Mouse (Mus musculus) heart, adult 2 months (tissue): Measurements from ENCODE around the gene Arhgap23.

Experiments used
- CTCF ChIP-seq: fragments of 200-600 bp; IDR thresholded peaks from 2 replicates; pipeline ENCODE4 v1.8.1; 2022; ENCODE audit warnings: antibody characterized with exemption, mild to moderate bottlenecking, moderate library complexity
- POLR2A ChIP-seq: fragments of 200-500 bp; IDR thresholded peaks from 2 replicates; pipeline ENCODE4 v1.6.1; 2011; ENCODE audit warnings: mild to moderate bottlenecking, low read depth, low read length, control low read depth; ENCODE audit not compliant: insufficient read depth

DNA sequence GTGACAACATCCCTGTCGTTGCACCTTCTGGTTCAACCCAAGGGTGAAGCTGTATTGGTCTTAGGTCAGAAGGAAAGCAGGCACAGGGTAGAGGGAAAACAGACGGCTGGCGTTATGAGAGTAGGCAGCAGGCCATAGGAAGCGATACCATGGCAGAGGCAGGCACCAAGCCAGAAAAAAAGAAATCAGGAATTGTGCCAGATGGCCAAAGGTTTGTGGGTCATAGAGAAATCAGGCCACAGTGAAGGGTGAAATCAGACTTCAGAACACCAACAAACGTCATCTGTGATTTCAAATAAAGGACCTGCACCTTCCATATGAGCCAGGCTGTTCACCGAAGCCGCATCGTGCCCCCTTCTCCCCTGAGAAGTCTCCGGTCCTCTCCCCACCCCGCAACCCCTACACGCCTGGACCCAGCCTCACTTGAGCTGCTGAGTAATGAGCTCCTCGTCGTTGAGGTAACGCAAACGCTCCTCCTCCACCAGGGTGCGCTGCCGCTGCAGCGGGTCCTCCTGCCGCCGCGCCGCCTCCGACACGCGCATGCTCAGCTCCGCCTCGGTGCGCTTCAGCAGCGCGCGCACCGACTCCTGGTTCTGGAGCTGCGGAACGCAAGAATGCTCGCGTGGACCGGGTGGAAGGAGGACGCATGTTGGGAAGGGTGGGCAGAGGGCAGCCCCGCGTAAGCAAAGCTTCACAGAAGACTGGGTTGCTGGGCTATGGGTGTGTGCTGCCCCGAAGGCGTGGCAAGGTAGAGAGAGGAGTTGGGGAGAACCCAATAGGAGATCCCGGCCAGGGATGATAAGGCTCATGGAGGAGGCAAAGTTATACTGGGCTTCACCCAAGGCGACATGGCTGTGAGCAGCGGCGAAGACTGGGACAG, 116.3 kb downstream of the Arhgap23 start:
- peak; percentile 97 for TF ChIP-seq CTCF
- TF ChIP-seq POLR2A, result no peak
